Mouse (Mus musculus) erythroblast, adult 5-6 weeks (primary cell): Measurements from ENCODE around the gene Atp6v1f. TPM values are rescaled to one million over a fixed set of nuclear protein-coding genes. Genes with fewer than 3 reads are reported as not detected.

Experiments
- ATAC-seq: replicated peaks from 2 replicates; pipeline ENCODE4 v1.8.0; 2016; ENCODE audit warnings: moderate number of reproducible peaks, mild to moderate bottlenecking, moderate TSS enrichment, inconsistent platforms; ENCODE audit not compliant: poor library complexity, low FRiP score, severe bottlenecking
- total RNA-seq, 2 experiments: library from RNA; stranded (forward) in 1 of 2; stranded (reverse) in 1 of 2; fragments of 150-400 nt in 1 of 2; fragments of 200-764, 138-1000 nt in 1 of 2; gene quantifications; 2 replicates each; pipeline versions ENCODE4 v1.2.3 to v1.2.4; 2015 to 2017; ENCODE audit warnings: low replicate concordance in 2 of 2

The Atp6v1f gene
- 61.9 and 77.2 TPM in 2 replicates for total RNA-seq (2015; ENCODE audit: low replicate concordance)
- 27.2 and 37.2 TPM in 2 replicates for total RNA-seq (2017; ENCODE audit: low replicate concordance)

- ATAC-seq, result peak; percentile 98
These were observed at the start of gene Atp6v1f for GRCm38 (mm10) chr6:29467583-29468354. Atp6v1f (plus strand) TSS chr6:29467718.

DNA sequence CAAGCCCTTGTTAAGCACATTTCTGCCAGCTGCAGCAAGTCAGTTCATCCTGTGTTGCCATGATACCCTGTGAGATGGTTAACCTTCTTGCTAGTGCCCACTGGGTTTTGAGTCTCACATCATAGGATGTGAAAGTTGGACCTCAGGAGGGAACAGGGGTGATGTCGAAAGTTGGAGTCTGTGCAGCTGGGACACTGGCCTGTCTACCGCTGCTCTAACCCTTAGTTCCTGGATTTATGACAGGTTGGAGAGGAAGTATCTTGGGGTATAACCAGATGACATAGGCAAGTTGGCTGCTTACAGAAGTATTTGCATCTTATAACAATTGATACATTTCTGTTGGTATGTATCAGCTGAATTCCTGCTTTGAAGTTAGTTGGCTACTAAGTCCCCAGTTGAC lies 46.9 kb upstream of the Atp6v1f start:
- ATAC-seq, result no peak

GRCm38 (mm10) chr6:29425118-29425517 lies 42.4 kb upstream of the Atp6v1f start:
- ATAC-seq, result no peak

GRCm38 (mm10) chr6:29426331-29426730 lies 41.2 kb upstream of the Atp6v1f start:
- no peak for ATAC-seq

- ATAC-seq, result no peak
These were observed 39.3 kb upstream of the Atp6v1f start for GRCm38 (mm10) chr6:29428171-29428570.

- ATAC-seq, result no peak
These were observed 36.7 kb upstream of the Atp6v1f start for GRCm38 (mm10) chr6:29430681-29431420.

GRCm38 (mm10) chr6:29431473-29431872 lies 36.0 kb upstream of the Atp6v1f start:
- no peak for ATAC-seq

- no peak for ATAC-seq
These were observed 35.4 kb upstream of the Atp6v1f start for GRCm38 (mm10) chr6:29432156-29432555.

DNA sequence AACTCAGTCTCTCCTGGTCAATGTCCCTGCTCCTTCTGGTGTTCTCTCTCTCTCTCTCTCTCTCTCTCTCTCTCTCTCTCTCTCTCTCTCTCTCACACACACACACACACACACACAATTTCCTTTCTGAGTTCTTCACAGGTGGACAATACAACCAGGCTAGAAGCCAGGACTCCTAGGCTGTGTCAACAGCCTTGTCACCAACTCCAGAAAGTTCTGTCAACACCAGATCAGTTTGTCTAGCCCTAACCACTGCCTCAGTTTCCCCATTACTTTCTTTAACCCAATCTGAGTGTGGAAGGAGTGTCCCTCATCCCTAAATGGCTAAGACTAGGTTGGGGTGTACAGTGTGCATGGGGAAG lies 34.9 kb upstream of the Atp6v1f start:
- ATAC-seq, result no peak

DNA sequence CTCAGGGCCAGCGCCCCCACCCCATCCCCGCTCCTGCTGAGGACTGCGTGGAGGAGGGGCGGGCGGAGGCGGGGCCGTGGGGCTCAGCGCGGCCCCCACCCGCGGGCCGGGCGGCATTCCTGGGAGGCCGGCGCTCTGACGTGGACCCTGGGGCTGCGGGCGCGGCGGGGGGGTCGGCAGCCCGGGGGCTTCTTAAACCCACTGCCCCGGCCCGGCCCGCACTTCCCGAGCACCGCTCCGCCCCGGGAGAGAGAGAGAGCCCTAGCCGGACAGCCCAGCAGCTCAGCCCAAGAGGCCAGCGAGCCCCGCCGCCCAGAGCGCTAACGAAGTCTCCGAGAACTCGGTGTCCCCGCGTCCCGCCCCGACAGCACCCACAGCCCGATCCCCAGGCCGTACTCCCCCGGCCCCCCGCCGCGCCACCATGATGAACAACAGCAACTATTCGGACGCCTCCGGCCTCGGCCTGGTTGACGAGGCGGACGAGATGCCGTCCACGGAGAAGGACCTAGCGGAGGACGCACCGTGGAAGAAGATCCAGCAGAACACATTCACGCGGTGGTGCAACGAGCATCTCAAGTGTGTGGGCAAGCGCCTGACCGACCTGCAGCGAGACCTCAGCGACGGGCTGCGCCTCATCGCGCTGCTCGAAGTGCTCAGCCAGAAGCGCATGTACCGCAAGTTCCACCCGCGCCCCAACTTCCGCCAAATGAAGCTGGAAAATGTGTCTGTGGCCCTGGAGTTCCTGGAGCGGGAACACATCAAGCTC lies 34.3 kb upstream of the Atp6v1f start, which contains the start of gene Flnc:
Gene Flnc, plus strand, starts transcription at position 219 of the 766 bp plus-strand sequence.
- no peak for ATAC-seq

DNA sequence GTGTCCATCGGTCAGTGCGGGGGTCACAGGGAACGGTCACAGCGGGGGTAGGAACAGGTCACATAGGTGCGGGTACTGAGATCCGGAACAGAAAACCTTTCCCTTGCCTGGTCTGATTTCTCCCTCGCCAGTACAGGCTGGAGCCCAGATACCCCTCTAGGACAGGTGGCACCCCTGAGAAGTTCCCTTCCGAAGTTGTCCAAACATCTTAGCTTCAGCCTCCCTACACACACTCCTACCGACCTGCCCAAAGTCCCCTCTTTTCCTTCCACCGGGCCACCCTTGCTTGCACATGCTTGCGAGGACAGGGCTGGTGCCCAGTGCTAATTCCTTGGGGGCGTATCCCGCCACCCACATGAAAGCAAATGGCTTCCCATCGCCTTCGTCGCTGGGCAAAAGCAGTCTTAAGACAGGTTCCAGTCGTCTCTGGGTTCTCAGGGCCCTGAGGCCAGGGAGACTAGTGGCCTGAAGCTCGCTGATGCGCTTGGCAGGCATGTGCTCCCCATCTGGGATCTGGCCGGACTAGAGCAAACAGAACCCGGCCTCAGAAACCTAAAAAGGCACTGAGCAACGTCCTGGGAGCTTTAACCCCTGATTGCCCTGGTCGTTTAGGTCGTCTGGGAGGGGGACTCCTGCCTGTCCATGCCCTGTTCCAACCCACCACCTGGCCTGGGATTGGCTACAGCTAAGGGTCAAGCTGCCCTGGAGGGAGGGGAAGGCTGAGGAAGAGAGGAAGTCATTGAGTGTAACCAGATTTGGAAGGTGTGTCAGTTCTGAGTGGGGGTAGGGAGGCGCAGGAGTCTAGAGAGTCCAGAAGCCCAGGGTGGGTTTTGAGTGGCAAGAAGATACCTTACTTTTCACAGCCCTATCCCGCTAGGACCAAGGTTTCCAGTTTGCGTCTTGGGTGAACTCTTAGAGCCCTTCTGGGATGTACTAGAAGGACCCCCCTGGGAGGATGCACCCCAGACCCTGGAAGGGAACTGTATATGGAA lies 33.4 kb upstream of the Atp6v1f start:
- ATAC-seq, result no peak

- no peak for ATAC-seq
These were observed 32.4 kb upstream of the Atp6v1f start for GRCm38 (mm10) chr6:29434911-29435691.

- ATAC-seq, result no peak
These were observed 31.5 kb upstream of the Atp6v1f start for GRCm38 (mm10) chr6:29435940-29436451.

GRCm38 (mm10) chr6:29436461-29436934 lies 31.0 kb upstream of the Atp6v1f start:
- ATAC-seq, result no peak

GRCm38 (mm10) chr6:29439251-29439650 lies 28.3 kb upstream of the Atp6v1f start:
- no peak for ATAC-seq

DNA sequence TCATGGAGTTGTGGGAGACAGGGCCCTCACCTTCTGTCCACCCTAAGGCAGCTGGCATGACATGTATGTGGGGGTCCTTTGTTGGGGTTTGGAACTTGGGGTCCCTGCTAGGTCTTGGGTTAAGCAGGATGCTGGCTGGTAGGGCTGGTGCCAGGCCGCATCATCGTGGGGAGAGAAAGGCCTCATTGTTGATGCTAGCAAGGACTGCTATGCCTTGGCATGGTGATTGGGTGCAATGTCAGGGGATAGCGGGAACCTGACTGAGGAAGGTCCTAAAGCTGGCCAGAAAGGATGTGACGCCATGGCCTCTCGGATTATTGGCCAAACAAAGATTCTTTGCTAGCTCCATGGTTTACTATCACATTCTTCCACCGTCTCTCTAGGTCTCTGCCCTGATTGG lies 27.7 kb upstream of the Atp6v1f start:
- no peak for ATAC-seq

- ATAC-seq, result no peak
These were observed 22.7 kb upstream of the Atp6v1f start for GRCm38 (mm10) chr6:29444773-29445172.

DNA sequence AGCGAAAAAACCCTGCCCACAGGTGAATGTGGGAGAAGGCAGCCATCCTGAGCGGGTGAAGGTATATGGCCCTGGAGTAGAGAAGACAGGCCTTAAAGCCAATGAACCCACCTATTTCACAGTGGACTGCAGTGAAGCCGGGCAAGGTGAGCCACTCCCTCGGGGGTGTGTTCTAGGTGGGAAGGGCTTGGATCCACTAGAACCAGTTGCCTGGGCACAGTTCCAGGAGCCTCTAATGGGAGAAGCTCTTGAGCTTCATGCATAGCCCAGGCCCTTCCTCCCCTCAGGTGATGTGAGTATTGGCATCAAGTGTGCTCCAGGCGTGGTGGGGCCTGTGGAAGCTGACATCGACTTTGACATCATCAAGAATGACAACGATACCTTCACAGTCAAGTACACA lies 22.2 kb upstream of the Atp6v1f start:
- ATAC-seq, result no peak
